Mouse (Mus musculus) erythroblast, embryonic 14.5 days (primary cell): Measurements from ENCODE around the gene Snapin.

Source experiments
- GATA1 ChIP-seq: IDR thresholded peaks from 2 replicates; pipeline ENCODE4 v1.6.1; 2012; ENCODE audit warnings: low read length, inconsistent platforms, mixed read lengths
- TAL1 ChIP-seq: IDR thresholded peaks from 3 replicates; pipeline ENCODE4 v1.6.1; 2012; ENCODE audit warnings: low read length, inconsistent platforms, mixed read lengths

DNA sequence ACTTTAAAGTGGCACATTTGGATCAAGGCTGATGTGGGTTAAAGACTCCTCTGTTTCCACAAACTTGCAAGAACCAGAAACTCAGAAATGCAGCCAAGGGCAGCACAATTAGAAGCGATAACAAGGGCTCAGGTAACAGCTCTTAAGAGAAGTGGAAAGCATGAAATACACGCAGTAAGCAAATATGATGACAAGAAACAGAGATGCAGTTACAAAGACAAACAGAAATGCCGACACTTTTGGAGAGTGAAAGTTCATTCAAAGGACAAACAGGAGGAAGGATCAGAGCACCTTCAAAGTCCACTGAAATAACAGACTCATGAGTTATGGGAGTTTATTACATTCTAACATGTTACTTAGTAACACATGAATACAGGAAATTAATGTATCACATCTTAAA lies 15.5 kb upstream of the Snapin start:
- TF ChIP-seq TAL1 (no peak), GATA1 (no peak)
